Mouse (Mus musculus): ENCODE data around the gene Samm50. TPM values are rescaled to one million over a fixed set of nuclear protein-coding genes. Genes with fewer than 3 reads are reported as not detected.

The Samm50 gene
- polyA plus RNA-seq, 1 experiment, result 120 TPM

DNA sequence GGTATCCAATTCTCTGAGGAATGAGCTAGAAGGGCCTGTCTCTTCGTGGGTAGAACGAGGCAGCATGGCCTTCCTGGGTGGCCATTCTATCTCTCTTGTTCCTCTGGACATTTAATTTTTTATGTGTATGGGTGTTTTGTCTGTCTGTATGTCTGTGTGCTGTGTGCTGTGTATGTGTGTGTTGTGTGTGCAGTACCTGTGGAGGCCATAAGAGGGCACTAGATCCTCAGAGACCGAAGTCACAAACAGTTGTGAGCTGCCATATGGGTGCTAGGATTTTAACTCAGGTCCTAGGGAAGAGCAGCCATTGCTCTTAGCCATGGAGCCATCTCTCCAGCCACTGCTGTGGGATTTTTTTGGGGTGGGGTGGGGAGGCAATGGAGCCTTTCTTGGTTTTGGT lies 55.3 kb downstream of the Samm50 start:
- TF ChIP-seq EP300 (IDR thresholded peaks at IDR 0.05; ENCODE audit: insufficient read depth, low read depth, low read length) (no peak), CTCF (IDR thresholded peaks at IDR 0.05; ENCODE audit: low read depth, low read length) (no peak), POLR2A (IDR thresholded peaks at IDR 0.05; ENCODE audit: insufficient read depth, low read length) (no peak)
- Histone ChIP-seq H3K9me3 (replicated peaks; ENCODE audit: control insufficient read depth, insufficient read depth, low read length, poor library complexity, severe bottlenecking) (no peaks in the 10 kb centered on the region), H3K27me3 (ENCODE audit: control insufficient read depth, insufficient read depth, low read length, poor library complexity, severe bottlenecking) (no peaks in the 10 kb centered on the region), H3K27ac (ENCODE audit: insufficient read depth, low read length) (no peak overlapping the region), H3K4me3 (ENCODE audit: low read depth, low read length) (no peak overlapping the region), H3K9ac (ENCODE audit: low read depth, poor library complexity, severe bottlenecking) (no peak overlapping the region), H3K4me1 (ENCODE audit: control insufficient read depth, insufficient read depth, low read length) (no peaks in the 10 kb centered on the region), H3K36me3 (ENCODE audit: control insufficient read depth, insufficient read depth, low read length, poor library complexity, severe bottlenecking) (peaks cover 3% of the 10 kb centered on the region; the same call in 1 of the 2 replicates)

GRCm38 (mm10) chr15:84251227-84251626 lies 59.2 kb downstream of the Samm50 start:
- H3K27ac ChIP-seq (ENCODE audit: insufficient read depth, low read length), result no peak overlapping the region
- TF ChIP-seq EP300 (IDR thresholded peaks at IDR 0.05; ENCODE audit: insufficient read depth, low read depth, low read length), result no peak
- TF ChIP-seq CTCF (IDR thresholded peaks at IDR 0.05; ENCODE audit: low read depth, low read length), result no peak
- TF ChIP-seq POLR2A (IDR thresholded peaks at IDR 0.05; ENCODE audit: insufficient read depth, low read length), result no peak
- H3K4me1 ChIP-seq (ENCODE audit: control insufficient read depth, insufficient read depth, low read length), result no peaks in the 10 kb centered on the region
- no peaks in the 10 kb centered on the region for H3K36me3 ChIP-seq (ENCODE audit: control insufficient read depth, insufficient read depth, low read length, poor library complexity, severe bottlenecking)
- H3K9me3 ChIP-seq (replicated peaks; ENCODE audit: control insufficient read depth, insufficient read depth, low read length, poor library complexity, severe bottlenecking), result no peaks in the 10 kb centered on the region
- no peaks in the 10 kb centered on the region for H3K27me3 ChIP-seq (ENCODE audit: control insufficient read depth, insufficient read depth, low read length, poor library complexity, severe bottlenecking)
- H3K4me3 ChIP-seq (ENCODE audit: low read depth, low read length), result no peak overlapping the region
- H3K9ac ChIP-seq (ENCODE audit: low read depth, poor library complexity, severe bottlenecking), result no peak overlapping the region

- TF ChIP-seq POLR2A (IDR thresholded peaks at IDR 0.05; ENCODE audit: insufficient read depth, low read length) (no peak), EP300 (IDR thresholded peaks at IDR 0.05; ENCODE audit: insufficient read depth, low read depth, low read length) (no peak), CTCF (IDR thresholded peaks at IDR 0.05; ENCODE audit: low read depth, low read length) (no peak)
- no peak overlapping the region for H3K4me3 ChIP-seq (ENCODE audit: low read depth, low read length)
- no peak overlapping the region for H3K27ac ChIP-seq (ENCODE audit: insufficient read depth, low read length)
Measured at GRCm38 (mm10) chr15:84252645-84253044, 60.6 kb downstream of the Samm50 start.

GRCm38 (mm10) chr15:84253757-84254156 lies 61.7 kb downstream of the Samm50 start:
- H3K9me3 ChIP-seq (replicated peaks; ENCODE audit: control insufficient read depth, insufficient read depth, low read length, poor library complexity, severe bottlenecking), result no peaks in the 10 kb centered on the region
- TF ChIP-seq POLR2A (IDR thresholded peaks at IDR 0.05; ENCODE audit: insufficient read depth, low read length) (no peak), CTCF (IDR thresholded peaks at IDR 0.05; ENCODE audit: low read depth, low read length) (no peak), EP300 (IDR thresholded peaks at IDR 0.05; ENCODE audit: insufficient read depth, low read depth, low read length) (no peak)
- H3K4me1 ChIP-seq (ENCODE audit: control insufficient read depth, insufficient read depth, low read length), result no peaks in the 10 kb centered on the region
- no peak overlapping the region for H3K27ac ChIP-seq (ENCODE audit: insufficient read depth, low read length)
- no peaks in the 10 kb centered on the region for H3K36me3 ChIP-seq (ENCODE audit: control insufficient read depth, insufficient read depth, low read length, poor library complexity, severe bottlenecking)
- H3K27me3 ChIP-seq (ENCODE audit: control insufficient read depth, insufficient read depth, low read length, poor library complexity, severe bottlenecking), result no peaks in the 10 kb centered on the region
- no peak overlapping the region for H3K9ac ChIP-seq (ENCODE audit: low read depth, poor library complexity, severe bottlenecking)
- H3K4me3 ChIP-seq (ENCODE audit: low read depth, low read length), result no peak overlapping the region

More at GRCm38 (mm10) chr15:84252645-84253044, 60.6 kb downstream of the Samm50 start:
- Histone ChIP-seq H3K4me1 (ENCODE audit: control insufficient read depth, insufficient read depth, low read length) (no peaks in the 10 kb centered on the region), H3K9ac (ENCODE audit: low read depth, poor library complexity, severe bottlenecking) (no peak overlapping the region), H3K27me3 (ENCODE audit: control insufficient read depth, insufficient read depth, low read length, poor library complexity, severe bottlenecking) (no peaks in the 10 kb centered on the region), H3K9me3 (replicated peaks; ENCODE audit: control insufficient read depth, insufficient read depth, low read length, poor library complexity, severe bottlenecking) (no peaks in the 10 kb centered on the region), H3K36me3 (ENCODE audit: control insufficient read depth, insufficient read depth, low read length, poor library complexity, severe bottlenecking) (no peaks in the 10 kb centered on the region)

DNA sequence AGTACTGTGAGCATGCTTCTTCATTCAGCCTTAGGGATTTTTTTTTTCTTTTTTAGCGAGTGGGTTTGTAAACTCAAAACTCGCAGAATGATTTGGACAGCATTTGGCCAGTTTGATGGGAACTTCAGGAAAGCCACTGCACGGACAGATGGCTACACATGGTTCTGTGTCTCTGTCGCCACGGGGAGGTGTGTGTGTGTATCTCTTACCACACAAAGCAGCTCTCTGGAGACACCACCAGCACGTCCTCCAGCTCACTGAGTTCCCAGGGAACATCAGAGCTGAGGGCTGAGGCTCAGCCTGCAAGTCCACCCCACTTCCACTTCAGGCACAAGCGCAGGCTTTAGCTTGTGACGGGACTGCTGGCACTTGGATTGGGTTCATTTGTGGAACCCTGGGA lies 62.3 kb downstream of the Samm50 start:
- Histone ChIP-seq H3K27me3 (ENCODE audit: control insufficient read depth, insufficient read depth, low read length, poor library complexity, severe bottlenecking) (no peaks in the 10 kb centered on the region), H3K4me3 (ENCODE audit: low read depth, low read length) (no peak overlapping the region), H3K9me3 (replicated peaks; ENCODE audit: control insufficient read depth, insufficient read depth, low read length, poor library complexity, severe bottlenecking) (no peaks in the 10 kb centered on the region), H3K36me3 (ENCODE audit: control insufficient read depth, insufficient read depth, low read length, poor library complexity, severe bottlenecking) (no peaks in the 10 kb centered on the region), H3K4me1 (ENCODE audit: control insufficient read depth, insufficient read depth, low read length) (no peaks in the 10 kb centered on the region), H3K9ac (ENCODE audit: low read depth, poor library complexity, severe bottlenecking) (no peak overlapping the region), H3K27ac (ENCODE audit: insufficient read depth, low read length) (no peak overlapping the region)
- no peak for TF ChIP-seq CTCF (IDR thresholded peaks at IDR 0.05; ENCODE audit: low read depth, low read length)
- TF ChIP-seq EP300 (IDR thresholded peaks at IDR 0.05; ENCODE audit: insufficient read depth, low read depth, low read length), result no peak
- TF ChIP-seq POLR2A (IDR thresholded peaks at IDR 0.05; ENCODE audit: insufficient read depth, low read length), result no peak

GRCm38 (mm10) chr15:84256254-84256850 lies 64.3 kb downstream of the Samm50 start:
- Histone ChIP-seq H3K9me3 (replicated peaks; ENCODE audit: control insufficient read depth, insufficient read depth, low read length, poor library complexity, severe bottlenecking) (no peaks in the 10 kb centered on the region), H3K4me1 (ENCODE audit: control insufficient read depth, insufficient read depth, low read length) (peaks cover 2% of the 10 kb centered on the region), H3K27ac (ENCODE audit: insufficient read depth, low read length) (no peak overlapping the region), H3K9ac (ENCODE audit: low read depth, poor library complexity, severe bottlenecking) (no peak overlapping the region), H3K4me3 (ENCODE audit: low read depth, low read length) (no peak overlapping the region), H3K27me3 (ENCODE audit: control insufficient read depth, insufficient read depth, low read length, poor library complexity, severe bottlenecking) (no peaks in the 10 kb centered on the region), H3K36me3 (ENCODE audit: control insufficient read depth, insufficient read depth, low read length, poor library complexity, severe bottlenecking) (no peaks in the 10 kb centered on the region)
- TF ChIP-seq POLR2A (IDR thresholded peaks at IDR 0.05; ENCODE audit: insufficient read depth, low read length) (no peak), EP300 (IDR thresholded peaks at IDR 0.05; ENCODE audit: insufficient read depth, low read depth, low read length) (no peak), CTCF (IDR thresholded peaks at IDR 0.05; ENCODE audit: low read depth, low read length) (no peak)

Data from ES-Bruce4 (cell line).